Mouse (Mus musculus): ENCODE measurements around the gene Vmn1r77.
"Not testable (repeated sequence)": the region's sequence is repeated elsewhere in the genome, so short reads cannot be mapped to it uniquely, and the experiment has no call there.

GRCm38 (mm10) chr7:12011491-12011890, 25.1 kb upstream of the Vmn1r77 start:
- not testable (repeated sequence) for TF ChIP-seq POLR2A (IDR thresholded peaks at IDR 0.05; ENCODE audit: insufficient read length, low read depth); MAX (IDR thresholded peaks at IDR 0.05; ENCODE audit: low read depth); USF1 (IDR thresholded peaks at IDR 0.05; ENCODE audit: low read depth); CEBPB (IDR thresholded peaks at IDR 0.05; ENCODE audit: insufficient read depth, poor library complexity, severe bottlenecking); MYOG (IDR thresholded peaks at IDR 0.05; ENCODE audit: control insufficient read depth in 1 of 3, insufficient read depth in 1 of 3, insufficient read length in 2 of 3, low read depth in 2 of 3); MYOD1 (IDR thresholded peaks at IDR 0.05; ENCODE audit: control insufficient read depth in 1 of 3, insufficient read length in 2 of 3, low read depth in 2 of 3); REST (IDR thresholded peaks at IDR 0.05; ENCODE audit: insufficient read depth, insufficient read length)
